Mouse (Mus musculus) 416B (cell line): Measurements from ENCODE around the gene Phtf1.

Experiments
- DNase-seq: peaks from one replicate; pipeline ENCODE4 v3.0.0; 2011; ENCODE audit warnings: low read depth

Gene Phtf1

DNA sequence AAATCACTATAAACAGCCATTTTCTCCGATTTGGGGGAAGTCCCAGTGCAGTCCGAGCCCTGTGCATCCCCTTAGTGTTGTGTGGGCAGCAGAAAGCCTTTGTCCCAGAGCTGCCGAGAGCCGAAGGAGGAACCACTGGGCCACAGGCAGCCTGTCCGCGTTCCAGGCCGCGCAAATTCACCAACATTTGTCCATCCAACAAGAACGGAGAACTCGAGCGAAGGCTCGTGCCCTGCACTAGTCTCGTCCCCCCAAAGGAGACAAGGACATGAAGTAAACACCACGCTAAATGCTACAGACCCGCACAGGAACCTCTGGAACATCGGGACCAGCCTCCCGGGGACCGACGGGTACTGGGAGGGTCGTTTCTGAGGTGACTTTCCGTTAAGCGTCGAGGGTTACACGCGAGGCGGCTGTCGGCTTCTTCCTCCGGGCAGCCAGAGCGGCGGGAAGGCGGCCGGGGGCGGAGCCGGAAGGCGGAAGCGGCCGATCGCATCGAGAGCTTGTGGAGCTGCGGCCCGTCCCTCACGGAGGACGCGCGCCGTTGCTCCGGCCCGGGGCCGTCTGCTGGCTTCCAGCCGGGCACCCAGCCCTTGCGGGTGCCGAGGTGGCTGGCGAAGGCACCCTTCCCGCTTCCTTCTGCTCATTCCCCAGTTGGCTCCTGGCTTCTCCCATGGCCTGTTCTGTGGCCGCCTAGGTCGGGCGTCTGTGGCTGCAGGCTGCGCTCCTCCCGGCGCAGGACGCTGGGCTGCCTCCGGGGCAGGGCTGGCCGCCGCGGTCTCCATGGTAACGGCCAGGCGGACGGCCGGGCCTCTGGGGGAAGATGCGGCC, at the start of gene Phtf1:
Phtf1 (plus strand) TSS at position 250 of the 831 bp plus-strand sequence.
- peak; percentile 90 for DNase-seq

GRCm38 (mm10) chr3:103920094-103920493, 47.8 kb upstream of the Phtf1 start:
- DNase-seq: peak; percentile 58

DNA sequence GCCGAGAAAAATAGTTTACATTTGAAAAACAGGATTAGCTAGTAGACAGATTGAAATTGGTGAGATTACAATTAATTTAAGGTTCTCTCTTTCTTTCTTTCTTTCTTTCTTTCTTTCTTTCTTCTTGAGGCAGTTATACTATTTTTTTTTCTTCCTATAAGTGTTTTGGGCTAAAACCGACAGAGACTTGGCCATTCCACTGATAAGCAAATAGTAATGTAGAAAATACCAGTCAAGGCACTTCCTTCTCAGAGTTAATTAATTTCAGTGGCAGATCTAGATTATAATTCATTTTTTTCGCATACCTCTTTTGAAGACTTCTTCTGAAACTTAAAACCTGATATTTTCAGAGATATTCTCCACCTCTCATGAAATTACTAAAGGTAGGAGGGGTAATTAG, 42.6 kb upstream of the Phtf1 start:
- no peak for DNase-seq

GRCm38 (mm10) chr3:103927511-103927910, 40.4 kb upstream of the Phtf1 start:
- no peak for DNase-seq

DNA sequence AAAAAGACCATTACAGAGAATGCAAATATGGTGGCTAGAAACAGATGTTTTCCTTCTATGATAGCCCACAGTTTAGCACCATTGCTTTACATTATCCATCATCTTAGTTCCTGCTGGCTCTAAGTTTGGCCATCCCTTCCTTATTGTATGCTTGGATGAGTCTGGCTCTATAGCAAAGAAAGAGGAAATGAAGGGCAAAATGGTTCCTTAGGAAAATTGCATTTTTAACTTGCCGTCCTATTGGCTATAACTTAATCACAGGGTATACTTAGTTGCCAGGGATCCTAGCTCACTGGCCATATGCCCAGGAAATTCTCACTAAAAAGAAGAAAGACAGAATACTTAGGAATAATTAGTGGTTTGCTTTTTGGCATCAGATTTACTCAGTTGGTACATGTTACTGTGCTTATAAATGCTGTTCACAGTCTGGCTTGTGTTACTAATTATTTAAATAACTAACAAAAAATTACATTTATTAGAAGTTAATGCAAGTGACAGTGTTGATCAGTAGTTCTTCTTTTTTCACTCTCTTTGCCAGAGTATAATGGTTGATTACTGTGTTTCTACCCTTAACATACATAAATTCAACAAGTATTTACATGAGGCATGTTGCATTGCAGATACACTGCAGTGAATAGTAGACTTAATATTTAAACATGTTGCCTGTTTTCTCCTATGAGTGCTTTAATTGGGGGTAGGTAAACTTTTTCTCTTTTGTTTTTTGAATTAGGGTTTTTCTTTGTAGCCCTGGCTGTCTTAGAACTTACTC, 22.9 kb upstream of the Phtf1 start:
- DNase-seq: no peak

- DNase-seq: no peak
Observed at GRCm38 (mm10) chr3:103948666-103949065, 19.2 kb upstream of the Phtf1 start.

GRCm38 (mm10) chr3:103960622-103961021, 7.3 kb upstream of the Phtf1 start:
- no peak for DNase-seq

DNA sequence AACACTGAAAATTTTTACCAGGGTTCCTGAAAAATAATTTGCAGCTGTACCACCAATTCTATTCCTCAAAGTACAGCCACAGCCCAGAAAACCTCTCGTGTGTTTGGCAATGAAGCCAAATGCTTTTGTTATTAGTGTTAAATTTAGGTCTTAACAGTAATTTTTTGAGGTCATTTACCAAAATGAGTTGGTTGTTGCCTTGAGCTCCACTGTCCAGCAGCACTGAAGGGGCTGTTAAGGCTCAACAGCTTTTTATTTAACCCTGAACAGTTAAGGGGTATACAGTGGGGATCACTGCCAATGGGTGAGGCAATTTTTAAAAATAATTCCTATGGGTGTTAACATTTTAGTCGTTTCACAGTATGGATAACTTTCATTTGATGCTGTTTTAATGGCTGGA, 679 bp upstream of the Phtf1 start:
- no peak for DNase-seq

DNA sequence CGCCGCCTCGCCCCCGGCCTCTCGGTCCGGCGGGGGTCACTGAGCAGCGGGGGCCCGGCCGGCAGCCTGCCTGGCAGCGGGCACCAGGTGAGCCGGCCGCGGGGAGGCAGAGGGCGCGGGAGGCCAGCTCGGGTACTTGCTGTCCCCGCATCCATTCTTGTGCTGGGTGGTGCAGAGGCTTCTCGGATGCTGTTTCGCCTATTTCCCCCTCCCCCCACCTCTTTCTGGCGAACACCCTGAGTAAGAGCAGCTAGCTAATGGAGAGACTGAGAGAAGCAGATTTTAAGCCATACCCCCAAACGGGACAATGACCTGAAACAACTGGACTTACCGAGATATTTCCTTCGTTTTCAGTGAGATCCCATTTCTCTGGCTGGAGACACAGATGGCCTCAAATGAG, 791 bp downstream of the Phtf1 start:
- DNase-seq: peak; percentile 56

DNA sequence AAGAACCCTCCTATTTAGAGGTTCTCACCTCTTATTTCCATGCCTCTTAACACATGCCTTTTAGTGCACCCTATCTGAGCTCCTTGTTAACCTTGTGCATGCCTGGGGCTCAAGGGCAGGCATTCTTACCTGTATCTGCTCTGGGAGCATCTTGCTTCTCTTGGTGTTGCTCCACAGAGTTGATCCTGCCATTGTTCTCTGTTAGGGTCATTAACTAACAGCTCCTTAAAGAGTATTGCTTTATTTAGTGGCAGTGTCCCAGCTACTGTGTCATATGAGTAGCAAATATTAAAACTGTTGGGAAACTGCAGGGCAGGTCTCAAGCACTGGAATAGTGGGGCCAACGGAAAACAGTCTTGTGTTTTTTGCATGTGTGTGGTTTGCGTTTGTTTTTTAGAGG, 3.2 kb downstream of the Phtf1 start:
- no peak for DNase-seq

DNA sequence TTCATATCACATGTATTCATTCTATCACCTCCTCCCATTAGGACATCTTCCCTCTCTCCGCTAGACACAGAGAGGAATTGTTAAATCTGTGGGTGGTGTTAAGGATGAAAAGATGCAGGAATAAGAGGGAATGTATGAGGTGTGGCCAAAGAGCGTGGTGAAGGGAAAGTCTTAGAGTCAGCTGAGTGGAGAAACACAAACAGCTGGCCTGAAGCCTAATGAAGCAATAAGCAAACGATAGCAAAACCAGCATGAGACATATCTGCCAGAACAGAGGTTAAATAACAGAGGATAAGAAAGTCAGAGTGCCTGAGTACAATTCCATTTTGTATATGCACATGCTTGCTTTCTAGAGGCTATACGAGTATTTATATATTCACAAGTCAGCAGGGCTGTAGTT, 16.6 kb downstream of the Phtf1 start:
- DNase-seq: no peak

DNA sequence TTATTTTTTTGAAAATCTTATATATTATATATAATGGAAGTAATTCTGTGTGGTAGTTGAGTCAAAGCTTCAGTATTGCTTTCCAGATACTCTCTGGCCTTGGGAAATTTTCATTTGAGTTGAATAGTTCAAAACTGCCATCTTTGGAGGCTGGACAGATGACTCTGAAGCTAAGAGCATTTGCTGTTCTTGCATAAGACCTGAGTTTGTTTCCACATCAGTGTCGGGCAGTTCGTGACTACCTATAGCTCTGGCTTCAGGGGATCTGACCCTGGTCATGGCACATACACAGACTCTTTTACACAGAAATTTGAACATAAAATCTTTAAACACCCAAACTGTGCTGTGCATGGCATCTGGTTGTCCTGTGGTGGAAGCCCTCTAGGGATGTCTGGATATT, 17.3 kb downstream of the Phtf1 start:
- DNase-seq: no peak

GRCm38 (mm10) chr3:103987831-103988432, 20.0 kb downstream of the Phtf1 start:
- no peak for DNase-seq

- no peak for DNase-seq
Observed at GRCm38 (mm10) chr3:103989352-103989751, 21.4 kb downstream of the Phtf1 start.

DNA sequence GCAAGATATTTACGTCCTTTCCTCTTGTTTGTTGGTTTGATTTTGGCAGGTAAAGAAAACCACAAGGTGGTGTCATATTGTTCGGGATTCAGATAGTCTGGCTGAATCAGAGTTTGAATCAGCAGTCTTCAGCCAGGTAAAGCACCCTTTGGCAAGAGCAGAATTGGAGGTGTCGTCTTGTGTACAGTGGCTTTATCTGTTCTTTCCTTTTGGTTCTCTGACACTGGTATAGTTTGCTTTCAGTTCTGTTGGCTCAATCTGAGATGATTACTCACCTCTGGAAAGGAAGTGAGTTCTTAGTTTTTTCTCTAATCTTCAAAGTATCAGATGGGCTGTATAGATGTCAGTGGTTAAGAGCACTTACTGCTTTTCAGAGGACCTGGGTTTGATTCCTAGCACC, 23.4 kb downstream of the Phtf1 start:
- peak; percentile 37 for DNase-seq

GRCm38 (mm10) chr3:103998724-103999123, 30.8 kb downstream of the Phtf1 start:
- peak; percentile 87 for DNase-seq

DNA sequence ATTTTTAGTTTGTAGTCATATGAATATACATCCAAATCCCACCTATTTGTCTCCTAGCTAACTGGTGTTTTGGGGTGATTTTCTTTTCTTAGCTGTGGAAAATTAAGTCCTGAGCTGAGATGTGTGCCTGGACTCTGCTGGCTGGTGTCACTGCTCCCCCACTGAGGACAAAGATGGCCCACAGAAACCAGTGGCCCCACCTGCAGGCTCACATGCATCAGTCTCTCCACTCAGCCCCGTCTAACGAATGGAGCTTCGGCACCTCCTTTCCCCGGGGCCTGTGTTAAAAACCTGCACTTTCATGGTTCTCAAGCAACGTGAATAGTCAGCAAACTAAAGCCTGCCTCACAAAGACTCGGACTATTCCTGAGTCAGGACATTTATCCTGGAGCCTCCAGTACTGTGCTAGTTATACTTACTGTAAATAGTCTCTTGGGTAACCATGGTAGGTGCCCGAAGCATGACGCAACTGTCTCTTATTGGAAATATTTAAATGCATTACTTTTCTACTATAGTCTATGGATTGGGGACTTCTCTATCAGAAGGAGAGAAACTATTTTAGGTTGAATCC, 39.1 kb downstream of the Phtf1 start:
- no peak for DNase-seq

- DNase-seq: peak; percentile 51
Observed at GRCm38 (mm10) chr3:104007479-104007878, 39.6 kb downstream of the Phtf1 start.

GRCm38 (mm10) chr3:104009924-104010662, 42.2 kb downstream of the Phtf1 start:
- peak; percentile 51 for DNase-seq

DNA sequence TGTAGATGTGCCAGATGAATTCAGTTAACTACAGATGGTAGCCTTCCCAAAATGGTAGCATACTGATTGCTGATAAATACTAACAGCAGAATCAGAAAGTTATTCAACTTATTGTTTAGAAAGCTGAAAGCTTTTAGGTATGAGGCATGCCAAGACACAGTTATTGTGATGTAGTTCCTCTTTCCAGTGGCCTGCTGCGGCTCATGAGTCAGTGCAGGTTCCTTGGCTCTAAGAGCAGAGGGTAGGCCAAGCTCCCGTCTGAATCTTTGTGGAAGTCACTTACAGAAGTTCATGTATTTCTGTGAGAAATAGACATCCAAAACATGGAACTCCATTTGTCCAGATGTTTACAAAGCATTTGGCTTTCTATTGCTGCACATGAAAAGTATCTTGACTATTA, 44.1 kb downstream of the Phtf1 start:
- peak; percentile 73 for DNase-seq

DNA sequence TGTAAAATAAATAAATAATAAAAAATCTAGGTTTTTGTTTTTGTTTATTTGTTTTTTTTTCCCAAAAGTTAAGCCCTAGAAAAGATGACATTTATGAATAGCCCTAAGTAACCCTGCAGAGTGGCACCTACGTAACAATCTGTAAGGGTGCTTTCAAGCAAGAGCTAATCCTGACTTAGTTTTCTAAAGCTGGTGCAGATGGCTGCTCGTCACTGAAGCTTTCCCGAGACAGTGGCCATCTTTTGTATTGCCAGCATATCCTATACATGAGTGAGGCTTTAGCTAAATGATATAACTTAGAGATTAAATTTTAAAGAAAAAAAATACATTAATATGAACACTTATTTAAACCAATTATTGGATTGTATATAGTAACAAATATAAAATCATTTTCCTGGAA, 50.0 kb downstream of the Phtf1 start:
- DNase-seq: no peak

DNA sequence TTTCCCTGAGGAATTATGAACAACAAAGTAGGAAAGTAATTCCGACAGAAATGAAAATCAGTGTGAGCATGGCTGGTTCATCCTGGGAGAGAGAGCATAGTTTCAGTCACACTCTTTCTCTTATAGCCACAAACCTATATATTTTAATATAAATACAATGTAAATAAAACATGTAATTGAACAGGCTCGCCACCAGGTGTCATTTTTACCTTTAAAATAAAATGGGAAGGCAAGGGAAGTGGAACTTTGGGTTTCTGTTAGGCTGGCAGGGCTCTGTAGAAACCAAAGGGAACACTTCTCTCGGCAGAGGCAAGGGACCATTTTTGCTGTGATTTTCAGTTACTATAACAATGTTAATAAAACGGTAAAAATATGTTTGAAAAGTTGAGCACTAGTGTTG, 51.5 kb downstream of the Phtf1 start:
- DNase-seq: peak; percentile 58
